Mouse (Mus musculus): ENCODE measurements around the gene Rspo1. TPM values are rescaled to one million over a fixed set of nuclear protein-coding genes. Genes with fewer than 3 reads are reported as not detected.
A peak's percentile ranks its signal among the peaks of the same experiment; 100 is the strongest.

Rspo1 gene
- polyA plus RNA-seq, 1 experiment from 2014 or later, result 0.12 TPM

DNA sequence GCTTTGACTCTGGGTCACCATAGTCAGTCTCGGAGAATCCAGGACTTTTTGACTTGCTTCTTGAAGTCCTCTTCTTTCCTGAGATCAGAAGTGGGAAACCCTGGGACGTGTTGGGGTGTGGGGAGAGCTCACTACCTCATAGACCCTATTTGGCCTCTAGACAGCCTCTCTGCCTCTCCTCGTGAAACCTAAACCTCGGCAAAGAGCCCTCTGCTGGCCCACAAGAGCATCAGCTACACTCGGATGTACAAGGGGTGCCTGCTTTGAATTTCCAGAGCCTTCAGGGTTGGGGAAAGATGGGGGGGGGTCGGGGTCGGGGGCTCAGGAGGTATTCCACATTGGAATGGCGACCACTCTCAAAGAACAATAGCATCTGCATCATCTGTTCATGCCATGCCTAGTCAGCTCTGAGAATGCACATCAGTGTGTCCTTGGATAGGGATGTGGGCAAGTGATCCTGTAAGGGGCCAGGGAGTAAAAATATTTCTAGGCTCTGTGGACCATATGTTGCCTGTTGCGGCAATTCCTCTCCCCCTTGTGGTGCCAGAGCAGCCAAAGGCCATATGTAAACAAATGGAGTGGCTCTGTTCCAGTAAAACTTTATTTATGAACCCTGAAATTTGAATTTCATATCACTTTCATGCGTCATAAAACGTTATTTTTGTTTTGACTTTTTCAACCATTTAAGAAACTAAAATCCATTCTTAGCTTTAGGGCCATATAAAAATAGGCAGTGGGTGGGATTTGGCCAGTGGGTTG lies 34.7 kb downstream of the Rspo1 start:
- peak; percentile 24 for DNase-seq (ENCODE audit: low spot score)

DNA sequence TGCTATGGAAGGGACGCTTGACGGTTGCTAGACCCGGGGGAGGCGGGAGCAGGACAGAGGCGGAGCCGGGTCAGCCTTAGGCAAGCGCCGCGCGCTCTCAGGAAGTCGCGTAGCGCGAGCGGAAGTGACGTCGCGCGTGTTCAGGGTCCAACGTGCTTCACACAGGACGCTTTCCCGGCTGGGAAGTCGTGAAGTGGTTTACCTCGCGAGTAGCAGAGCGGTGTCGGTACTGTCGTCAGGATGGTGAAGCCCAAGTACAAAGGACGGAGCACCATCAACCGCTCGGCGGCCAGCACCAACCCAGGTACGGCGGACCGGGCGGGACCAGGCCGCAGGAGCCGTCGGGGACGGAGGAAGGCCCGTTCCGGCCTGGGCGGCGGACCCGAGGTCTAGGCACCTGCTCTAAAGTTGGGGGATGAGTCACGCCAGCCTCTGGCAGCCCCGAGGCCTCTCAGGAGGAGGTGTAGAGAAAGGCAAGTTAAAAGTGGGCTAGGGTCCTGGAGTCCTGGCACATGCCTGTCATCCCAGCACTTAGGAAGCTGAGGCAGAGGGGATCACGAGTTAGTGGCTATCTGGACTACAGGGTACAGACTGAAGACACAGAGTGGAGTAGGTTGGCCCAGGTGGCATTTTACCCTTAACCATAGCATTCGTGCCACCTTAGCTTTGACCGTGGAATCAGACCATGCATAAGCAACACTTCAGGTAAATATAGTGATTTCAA lies 43.8 kb downstream of the Rspo1 start:
- DNase-seq (ENCODE audit: low spot score), result peak; percentile 92

DNA sequence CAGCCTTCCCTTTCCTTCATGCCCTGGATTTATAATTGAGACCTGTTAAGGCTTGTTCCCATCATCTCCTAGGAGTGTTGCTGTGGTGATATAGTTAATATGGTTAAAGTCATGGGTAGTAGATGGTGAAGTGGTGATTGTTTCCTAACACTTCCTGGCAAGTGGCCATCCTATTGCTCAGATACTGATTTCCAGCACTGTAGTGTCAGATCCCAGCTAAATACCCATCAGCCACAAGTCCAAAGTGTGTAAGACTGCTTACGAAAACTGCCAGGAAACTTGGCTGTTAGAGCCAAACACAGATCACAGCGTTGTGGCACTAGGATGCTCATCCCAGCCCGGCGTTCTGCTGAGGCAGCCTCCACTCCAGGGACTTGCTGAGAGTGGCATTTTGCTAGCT lies 48.1 kb downstream of the Rspo1 start:
- DNase-seq (ENCODE audit: low spot score), result no peak

DNA sequence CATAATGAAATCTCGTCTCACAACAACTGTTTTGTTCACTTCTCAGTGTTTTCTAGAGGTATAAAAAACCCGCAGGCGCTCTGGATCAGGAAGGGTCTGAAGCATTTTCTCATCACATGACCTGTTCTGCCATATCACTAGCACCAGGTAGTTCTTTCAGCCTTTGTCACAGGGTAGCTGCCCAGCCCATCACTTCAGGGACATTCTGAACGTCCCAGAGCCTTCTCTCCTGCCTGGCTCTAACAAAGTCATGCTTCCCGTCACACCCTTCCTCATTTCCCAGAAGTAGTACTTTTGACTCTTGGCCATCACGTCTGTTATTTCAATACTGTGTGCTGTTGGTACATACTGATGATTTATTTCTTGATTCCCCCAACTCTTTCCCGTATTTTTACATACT lies 58.2 kb downstream of the Rspo1 start:
- DNase-seq (ENCODE audit: low spot score), result no peak

DNA sequence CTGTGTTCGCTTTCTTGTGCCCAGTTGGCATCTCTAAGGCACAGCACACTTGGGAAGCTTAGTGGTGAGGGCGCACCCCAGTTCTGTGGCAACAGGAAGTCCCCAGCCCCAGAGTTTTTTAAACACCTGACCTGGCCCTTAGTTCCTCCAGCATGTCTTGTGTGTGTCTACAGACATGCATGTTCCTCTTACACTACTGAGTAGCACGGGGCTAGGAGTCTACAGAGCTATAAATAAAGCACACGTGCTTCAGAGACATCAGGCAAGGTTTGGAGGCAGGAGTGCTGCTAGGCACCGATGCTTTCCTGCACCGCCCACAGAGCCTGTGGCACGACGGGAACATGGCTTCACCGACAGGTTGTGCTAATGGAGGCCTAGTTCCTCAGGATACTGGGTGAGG lies 69.2 kb downstream of the Rspo1 start:
- DNase-seq (ENCODE audit: low spot score), result no peak

DNA sequence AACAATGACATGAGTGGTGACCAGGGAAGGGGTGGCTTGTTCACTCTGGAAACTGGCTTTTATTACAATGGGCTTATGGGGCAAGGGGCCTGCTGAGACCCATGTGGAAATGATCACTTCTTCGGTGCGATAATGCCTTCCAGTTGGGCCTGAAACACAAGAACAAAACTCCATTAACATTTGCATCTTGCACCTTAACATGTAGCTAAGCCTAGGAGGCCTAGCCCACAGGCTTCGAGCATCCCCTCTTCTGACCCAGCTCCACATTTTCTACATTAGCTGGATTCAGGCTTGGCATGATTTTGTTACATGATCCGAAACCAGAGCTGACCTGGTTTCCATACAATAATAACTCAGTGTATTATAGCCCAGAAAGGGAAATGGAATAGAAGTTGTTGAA lies 70.2 kb downstream of the Rspo1 start:
- no peak for DNase-seq (ENCODE audit: low spot score)

DNA sequence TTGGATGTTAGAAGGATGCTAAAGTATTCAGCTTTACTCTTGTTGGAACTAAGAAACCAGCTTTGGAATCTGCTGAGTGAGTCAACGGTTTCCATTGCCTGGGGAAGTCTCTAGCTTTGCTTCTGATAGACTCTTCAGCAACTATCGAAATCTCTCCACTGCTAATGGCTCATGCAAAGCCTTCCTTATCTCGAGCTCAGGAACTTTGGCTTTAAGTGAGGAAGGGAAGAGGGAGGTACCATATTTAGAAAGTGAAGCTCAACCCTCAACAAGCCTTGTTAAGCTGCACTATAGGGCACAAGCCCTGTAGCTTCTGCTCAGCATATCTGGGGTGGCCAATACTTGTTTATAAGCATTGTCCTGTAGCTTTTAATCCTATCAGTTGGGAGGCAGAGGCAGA lies 71.0 kb downstream of the Rspo1 start:
- no peak for DNase-seq (ENCODE audit: low spot score)

DNA sequence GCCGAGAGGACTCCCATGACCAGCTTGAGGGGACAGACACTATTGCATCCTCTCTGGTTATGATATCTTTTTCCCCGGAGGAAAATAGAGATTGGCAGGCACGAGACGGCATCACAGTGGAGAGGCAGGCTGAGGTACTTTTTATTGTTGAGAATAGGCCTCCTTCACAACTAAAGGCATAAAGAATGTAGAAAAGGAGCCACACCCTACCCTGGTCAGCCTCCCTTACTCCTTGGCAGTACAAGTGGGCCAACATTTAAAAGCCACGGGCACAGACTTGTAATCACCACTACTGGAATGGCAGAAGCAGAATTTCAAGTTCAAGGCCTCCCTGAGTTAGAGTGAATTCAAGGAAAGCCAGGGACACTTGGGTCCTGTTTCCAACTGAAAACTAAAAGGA lies 71.8 kb downstream of the Rspo1 start:
- no peak for DNase-seq (ENCODE audit: low spot score)

Other genes starting within 250 kb of the Rspo1 start
- 45.8 and 46.8 TPM in 2 replicates for gene Inpp5b, start 244.6 kb upstream of the Rspo1 start, polyA plus RNA-seq (2015; fragmentation: Nextera tagmentation; extraction: Ambion mirVana)
- 13.2 and 14.2 TPM in 2 replicates for gene Mtf1, start 184.3 kb upstream of the Rspo1 start, polyA plus RNA-seq (2015; fragmentation: Nextera tagmentation; extraction: Ambion mirVana)
- gene Yrdc, start 135.8 kb upstream of the Rspo1 start, polyA plus RNA-seq (2015; fragmentation: Nextera tagmentation; extraction: Ambion mirVana), result 42.2 and 49.4 TPM in 2 replicates
- 37.4 and 42.6 TPM in 2 replicates for gene 1110065P20Rik, start 135.2 kb upstream of the Rspo1 start, polyA plus RNA-seq (2015; fragmentation: Nextera tagmentation; extraction: Ambion mirVana)
- gene Maneal, start 124.3 kb upstream of the Rspo1 start, polyA plus RNA-seq (2015; fragmentation: Nextera tagmentation; extraction: Ambion mirVana), result 0.15 and 0.25 TPM in 2 replicates
- gene Epha10, start 105.5 kb upstream of the Rspo1 start, polyA plus RNA-seq (2015; fragmentation: Nextera tagmentation; extraction: Ambion mirVana), result not detected in 2 replicates
- 9.0 and 10.6 TPM in 2 replicates for gene 9930104L06Rik, start 49.4 kb upstream of the Rspo1 start, polyA plus RNA-seq (2015; fragmentation: Nextera tagmentation; extraction: Ambion mirVana)
- gene Cdca8, start 47.1 kb upstream of the Rspo1 start, polyA plus RNA-seq (2015; fragmentation: Nextera tagmentation; extraction: Ambion mirVana), result 116 and 154 TPM in 2 replicates
- 62.6 and 66.4 TPM in 2 replicates for gene Gnl2, start 30.2 kb downstream of the Rspo1 start, polyA plus RNA-seq (2015; fragmentation: Nextera tagmentation; extraction: Ambion mirVana)
- gene Dnali1, start 79.3 kb downstream of the Rspo1 start, polyA plus RNA-seq (2015; fragmentation: Nextera tagmentation; extraction: Ambion mirVana), result 0.22 and 0.30 TPM in 2 replicates
- 37.3 and 38.2 TPM in 2 replicates for gene Snip1, start 80.2 kb downstream of the Rspo1 start, polyA plus RNA-seq (2015; fragmentation: Nextera tagmentation; extraction: Ambion mirVana)
- 48.4 and 57.8 TPM in 2 replicates for gene Meaf6, start 98.7 kb downstream of the Rspo1 start, polyA plus RNA-seq (2015; fragmentation: Nextera tagmentation; extraction: Ambion mirVana)
- gene Zc3h12a, start 141.4 kb downstream of the Rspo1 start, polyA plus RNA-seq (2015; fragmentation: Nextera tagmentation; extraction: Ambion mirVana), result 3.0 and 3.5 TPM in 2 replicates

Measured in thymus, postnatal 0 days (tissue).